Mouse (Mus musculus): ENCODE measurements around the gene Accsl.
A peak's percentile ranks its signal among the peaks of the same experiment; 100 is the strongest.

Gene Accsl

GRCm38 (mm10) chr2:93869107-93869600 lies at the start of gene Accsl:
TSS of gene Accsl (minus strand) at chr2:93869157.
- DNase-seq: no peak

DNA sequence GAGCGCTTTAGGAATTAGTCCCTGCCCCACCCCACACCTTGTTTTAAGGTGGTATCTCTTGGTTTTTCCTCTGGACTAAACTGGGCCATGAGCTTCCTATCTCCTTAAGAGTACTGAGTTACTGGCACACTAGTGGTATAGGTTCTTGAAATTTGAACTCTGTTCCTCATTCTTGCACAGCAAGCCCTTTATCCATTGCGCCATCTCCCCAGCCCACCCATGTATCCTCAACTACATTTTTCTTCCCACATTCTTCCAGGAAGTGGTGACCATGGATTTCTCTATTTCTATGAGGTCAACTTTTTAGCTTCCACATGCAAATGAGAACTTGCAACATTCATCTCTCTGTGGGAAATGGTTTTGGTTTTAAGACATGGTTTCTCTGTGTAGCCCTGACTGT lies 44.6 kb upstream of the Accsl start:
- DNase-seq: no peak

DNA sequence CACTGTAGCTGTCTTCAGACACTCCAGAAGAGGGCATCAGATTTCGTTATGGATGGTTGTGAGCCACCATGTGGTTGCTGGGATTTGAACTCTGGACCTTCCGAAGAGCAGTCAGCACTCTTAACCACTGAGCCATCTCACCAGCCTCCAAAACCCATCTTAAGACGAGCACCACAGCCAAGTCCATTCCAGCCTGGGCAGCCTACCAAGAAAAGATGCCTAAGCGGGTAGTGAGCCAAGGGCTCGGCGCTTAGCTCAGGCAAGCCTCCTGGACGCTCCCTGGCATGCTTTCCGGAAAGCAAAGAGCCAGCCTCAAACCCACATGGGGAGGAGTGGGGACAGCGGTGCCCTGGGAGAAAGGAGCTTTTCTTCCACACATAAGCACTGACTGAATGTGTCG lies 43.0 kb upstream of the Accsl start:
- peak in 1 of 2 experiments; percentile 12 for DNase-seq

DNA sequence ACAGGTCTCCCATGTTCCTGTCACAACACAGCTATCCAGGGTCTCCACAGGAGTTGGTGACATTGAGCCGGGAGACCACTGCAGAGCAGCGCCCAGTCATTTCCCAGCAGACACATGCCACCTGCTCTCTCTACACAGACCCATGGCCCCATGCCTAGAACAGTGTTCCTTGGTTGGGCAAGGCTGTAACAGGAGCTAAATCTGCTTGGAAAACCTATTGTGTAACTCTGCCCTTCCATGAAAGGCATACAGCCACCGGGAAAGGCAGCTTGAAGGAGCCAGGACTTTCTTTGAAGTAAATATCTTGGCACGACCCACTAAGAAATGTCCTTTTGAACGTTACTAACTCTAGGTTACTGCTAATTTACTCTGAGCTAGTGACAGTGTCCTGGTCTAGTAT lies 40.8 kb upstream of the Accsl start:
- no peak for DNase-seq

- DNase-seq: peak; percentile 31 to 48
Observed at GRCm38 (mm10) chr2:93907519-93908294, 38.8 kb upstream of the Accsl start.

- DNase-seq: peak in 1 of 2 experiments; percentile 33
Observed at GRCm38 (mm10) chr2:93906316-93906715, 37.4 kb upstream of the Accsl start.

- DNase-seq: peak in 1 of 2 experiments; percentile 20
Observed at GRCm38 (mm10) chr2:93903415-93903814, 34.5 kb upstream of the Accsl start.

DNA sequence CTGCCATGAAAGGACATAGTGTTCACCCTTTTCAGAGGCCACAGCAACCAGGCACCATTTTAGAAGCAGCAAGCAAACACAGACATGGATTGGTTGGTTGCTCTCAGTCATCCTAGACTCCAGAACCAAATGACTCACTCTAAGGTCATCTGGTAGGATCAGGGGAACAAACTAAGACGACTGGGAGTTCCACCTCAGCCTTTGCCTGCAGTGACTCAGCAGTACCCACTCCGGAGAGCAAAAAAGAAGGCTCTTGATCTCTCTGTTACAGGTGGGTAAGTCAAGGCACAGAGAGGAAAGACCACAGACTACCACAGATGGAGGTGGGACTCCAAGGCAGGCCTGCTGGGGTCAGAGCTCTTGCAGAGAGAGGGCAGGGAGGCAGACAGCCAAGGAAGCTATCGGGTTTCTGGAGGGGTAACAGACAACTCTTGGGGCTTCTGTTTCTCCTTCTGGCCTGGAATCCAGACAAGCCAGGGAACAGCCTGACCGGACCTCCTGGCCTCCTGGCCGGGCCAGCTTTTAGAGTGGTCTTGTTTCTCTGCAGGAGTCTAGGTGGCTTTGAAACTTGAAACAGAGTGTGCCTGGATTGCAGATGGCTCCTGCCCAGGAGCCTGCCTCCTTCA lies 33.8 kb upstream of the Accsl start:
- DNase-seq: no peak

GRCm38 (mm10) chr2:93899397-93900380 lies 30.7 kb upstream of the Accsl start:
- peak; percentile 76 to 78 for DNase-seq

GRCm38 (mm10) chr2:93891611-93892280 lies 22.8 kb upstream of the Accsl start:
- DNase-seq: peak; percentile 81 to 87

- DNase-seq: no peak
Observed at GRCm38 (mm10) chr2:93890143-93890542, 21.2 kb upstream of the Accsl start.

DNA sequence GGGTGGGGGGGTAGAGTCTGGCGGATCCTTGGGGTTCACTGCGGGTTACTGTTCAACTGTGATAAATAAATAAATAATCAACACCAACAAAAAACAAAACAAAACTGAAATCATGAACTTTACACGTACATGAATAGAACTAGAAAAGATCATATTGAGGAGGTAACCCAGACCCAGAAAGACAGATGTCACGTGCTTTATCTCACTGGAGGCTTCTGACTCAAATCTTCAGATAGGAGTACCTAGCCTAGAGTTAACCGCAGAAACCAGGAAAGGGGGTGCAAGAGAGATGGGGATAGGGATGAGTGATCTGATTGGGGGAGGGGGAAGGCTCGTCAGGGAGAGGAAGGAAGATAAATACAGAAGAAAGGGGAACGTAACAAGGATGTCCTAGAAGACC lies 20.1 kb upstream of the Accsl start:
- DNase-seq: no peak

DNA sequence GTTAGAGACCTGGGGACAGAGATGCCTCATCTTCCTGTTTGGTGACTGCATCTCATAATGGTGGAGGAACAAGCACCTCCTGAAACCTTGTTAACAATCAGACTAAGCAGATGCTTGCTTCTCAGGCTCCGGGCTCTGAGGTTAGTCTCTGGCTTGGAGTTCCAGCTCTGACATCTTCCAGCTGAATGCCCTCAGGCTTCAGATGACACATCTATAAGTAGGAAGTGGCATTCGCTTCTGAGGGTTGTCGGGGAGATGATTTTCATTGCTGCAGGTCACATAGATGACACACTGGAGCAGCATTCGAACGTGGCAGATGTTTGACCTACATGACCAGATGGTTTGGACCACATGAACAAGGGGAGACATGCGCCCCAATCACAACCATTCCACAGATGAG lies 19.4 kb upstream of the Accsl start:
- DNase-seq: no peak

- no peak for DNase-seq
Observed at GRCm38 (mm10) chr2:93887273-93887672, 18.3 kb upstream of the Accsl start.

DNA sequence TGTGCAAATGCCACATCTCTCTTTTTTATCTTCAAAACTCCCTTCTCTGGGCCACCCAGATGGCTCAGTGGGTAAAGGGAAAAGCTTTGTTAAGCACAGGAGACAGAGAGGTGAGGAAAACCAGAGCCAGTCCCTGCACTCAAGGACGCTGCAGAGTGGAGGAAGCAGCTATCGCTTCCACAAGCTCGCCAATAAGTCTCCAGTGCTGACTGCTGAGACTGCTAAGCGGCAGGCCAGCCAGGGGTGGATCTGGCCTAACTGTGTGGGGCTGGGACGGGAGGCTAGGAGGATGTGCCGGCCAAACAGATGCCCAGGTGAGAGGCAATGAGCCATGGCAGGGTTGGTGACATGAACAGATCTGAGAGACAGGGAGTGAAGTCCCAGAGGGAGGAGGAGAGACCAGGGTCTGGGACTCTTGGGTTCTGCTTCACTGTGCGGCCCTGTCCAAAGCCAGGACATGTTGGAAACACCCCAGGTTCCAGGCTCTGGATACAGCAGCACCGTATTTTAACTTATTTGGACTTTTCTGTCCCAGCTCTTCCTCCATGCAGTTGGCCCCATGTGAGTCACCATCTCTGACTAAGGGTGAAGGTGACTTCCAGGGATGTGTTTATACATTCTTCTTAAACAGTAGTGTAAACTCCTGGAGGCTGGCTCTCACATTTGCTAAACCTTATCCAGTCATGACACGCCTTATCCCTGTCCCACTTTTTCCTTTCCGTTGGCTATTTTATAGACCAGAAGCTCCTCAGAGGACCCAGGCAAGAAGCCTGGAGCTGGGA lies 17.2 kb upstream of the Accsl start:
- no peak for DNase-seq

- DNase-seq: no peak
Observed at GRCm38 (mm10) chr2:93883066-93883465, 14.1 kb upstream of the Accsl start.

DNA sequence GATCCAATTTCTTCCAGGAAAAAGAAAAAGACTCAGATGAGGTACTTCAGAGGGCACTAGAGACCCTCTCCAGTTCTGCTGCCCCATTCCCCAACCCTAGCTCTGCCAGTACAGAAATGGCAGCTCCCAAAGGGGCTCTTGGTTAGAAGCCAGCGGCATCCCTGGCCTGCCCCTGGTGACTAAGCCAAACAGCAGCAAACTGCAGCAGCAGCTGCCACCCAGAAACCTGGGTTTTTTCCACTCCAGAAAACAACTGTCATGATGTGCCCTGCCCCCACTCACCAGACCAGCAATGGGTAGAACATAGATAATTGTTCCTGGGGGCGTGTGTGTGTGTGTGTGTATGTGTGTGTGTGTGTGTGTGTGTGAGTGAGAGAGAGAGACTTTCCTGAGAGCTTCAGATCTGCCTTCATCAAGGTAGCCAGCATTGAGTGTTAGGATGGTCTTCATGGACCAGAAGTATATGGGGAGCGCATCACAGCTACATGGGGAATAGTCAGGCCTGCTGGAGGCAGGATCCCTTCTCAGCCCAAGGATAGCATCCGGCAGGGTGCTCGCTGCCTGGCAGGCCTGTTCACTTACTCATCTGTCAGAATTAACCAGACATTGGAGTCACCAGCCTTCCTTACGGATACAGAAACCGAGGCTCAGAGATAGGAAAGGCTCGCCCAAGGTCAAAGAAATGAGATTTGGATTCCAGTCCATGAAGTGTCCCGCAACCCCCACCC lies 12.8 kb upstream of the Accsl start:
- DNase-seq: no peak

- no peak for DNase-seq
Observed at GRCm38 (mm10) chr2:93880981-93881380, 12.0 kb upstream of the Accsl start.

GRCm38 (mm10) chr2:93880450-93880849 lies 11.5 kb upstream of the Accsl start:
- no peak for DNase-seq

- DNase-seq: no peak
Observed at GRCm38 (mm10) chr2:93877005-93877404, 8.0 kb upstream of the Accsl start.

GRCm38 (mm10) chr2:93874606-93875005 lies 5.6 kb upstream of the Accsl start:
- no peak for DNase-seq
